Mouse (Mus musculus) C2C12 (cell line): ENCODE data around the gene Hoxd3.

Experiments used
- CEBPB ChIP-seq: IDR thresholded peaks from one replicate; pipeline ENCODE4 v1.6.1; 2011; ENCODE audit warnings: low read depth, mild to moderate bottlenecking, control low read depth, moderate library complexity
- CTCF ChIP-seq: IDR thresholded peaks from one replicate; pipeline ENCODE4 v1.5.1; 2011; ENCODE audit not compliant: control insufficient read depth, insufficient read depth, insufficient read length
- FOSL1 ChIP-seq: IDR thresholded peaks from one replicate; pipeline ENCODE4 v1.8.0; 2011; ENCODE audit warnings: mild to moderate bottlenecking, low read length; ENCODE audit not compliant: poor library complexity, insufficient read depth, severe bottlenecking
- MAX ChIP-seq: IDR thresholded peaks from one replicate; pipeline ENCODE4 v1.6.1; 2011; ENCODE audit warnings: mild to moderate bottlenecking, control low read depth
- MYOD1 ChIP-seq: IDR thresholded peaks from one replicate; pipeline ENCODE4 v1.6.1; 2011; ENCODE audit warnings: low read depth; ENCODE audit not compliant: control insufficient read depth, insufficient read length
- MYOG ChIP-seq: IDR thresholded peaks from one replicate; pipeline ENCODE4 v1.6.1; 2011; ENCODE audit not compliant: control insufficient read depth, insufficient read length; ENCODE audit errors: extremely low read depth
- USF1 ChIP-seq: IDR thresholded peaks from one replicate; pipeline ENCODE4 v1.6.1; 2011; ENCODE audit warnings: low read depth, mild to moderate bottlenecking, control low read depth, moderate library complexity

GRCm38 (mm10) chr2:74671847-74672246 is 39.9 kb upstream of the Hoxd3 start:
- TF ChIP-seq CTCF (no peak), MAX (no peak), CEBPB (no peak), USF1 (no peak), MYOD1 (no peak), MYOG (no peak), FOSL1 (no peak)
